Mouse (Mus musculus) midbrain, postnatal 0 days (tissue): ENCODE measurements around the gene Gm10309. TPM values are rescaled to one million over a fixed set of nuclear protein-coding genes. Genes with fewer than 3 reads are reported as not detected.

Experiments used
- ATAC-seq: fragments of 200-750 bp; cut with Nextera tagmentation; 2 replicates; pipeline ENCODE4 v1.8.0; 2017; ENCODE audit warnings: moderate number of reproducible peaks, mild to moderate bottlenecking, moderate TSS enrichment, moderate library complexity; ENCODE audit not compliant: low FRiP score
- DNase-seq: peaks from one replicate; pipeline ENCODE4 v3.0.0-alpha.2; 2015; ENCODE audit warnings: low spot score
- H3K27ac ChIP-seq: fragments of 300-500 bp; sonication (generic); 2 replicates; pipeline ENCODE4 v1.5.1; 2014; ENCODE audit warnings: low read depth, mild to moderate bottlenecking, low read length, mixed read lengths
- H3K27me3 ChIP-seq: fragments of 300-500 bp; sonication (generic); 2 replicates; pipeline ENCODE4 v1.6.1; 2014; ENCODE audit warnings: low read length, control low read depth, mixed read lengths; ENCODE audit not compliant: insufficient read depth
- H3K36me3 ChIP-seq: fragments of 300-500 bp; sonication (generic); 2 replicates; pipeline ENCODE4 v1.6.1; 2014; ENCODE audit warnings: low read length, control low read depth, mixed read lengths; ENCODE audit not compliant: insufficient read depth
- H3K4me1 ChIP-seq: fragments of 300-500 bp; sonication (generic); 2 replicates; pipeline ENCODE4 v1.6.1; 2014; ENCODE audit warnings: mild to moderate bottlenecking, control low read depth, antibody characterized with exemption, low read length, mixed read lengths; ENCODE audit not compliant: insufficient read depth
- H3K4me2 ChIP-seq: fragments of 300-500 bp; sonication (generic); 2 replicates; pipeline ENCODE4 v1.6.1; 2014; ENCODE audit warnings: low read depth, mild to moderate bottlenecking, low read length, mixed read lengths; ENCODE audit not compliant: poor library complexity, severe bottlenecking
- H3K4me3 ChIP-seq: fragments of 300-500 bp; sonication (generic); 2 replicates; pipeline ENCODE4 v1.5.1; 2014; ENCODE audit warnings: low read depth, mild to moderate bottlenecking, low read length, moderate library complexity
- H3K9ac ChIP-seq: fragments of 300-500 bp; sonication (generic); replicated peaks from 2 replicates; pipeline ENCODE4 v1.6.1; 2014; ENCODE audit warnings: mild to moderate bottlenecking, low read length, moderate library complexity, mixed read lengths; ENCODE audit not compliant: poor library complexity, severe bottlenecking
- H3K9me3 ChIP-seq: fragments of 300-500 bp; sonication (generic); 2 replicates; pipeline ENCODE4 v1.6.1; 2016; ENCODE audit warnings: low read length, control low read depth
- CTCF ChIP-seq: IDR thresholded peaks from 2 replicates; pipeline ENCODE4 v1.5.1; 2016; ENCODE audit warnings: antibody characterized with exemption, mild to moderate bottlenecking
- WGBS: fragments of 180-500 bp; shearing (Covaris S2); extraction: QIAGEN DNeasy Blood & Tissue Kit; methylation state at CpG from one replicate; pipeline ENCODE4 v1.1.7; 2014; 5-methylcytosine and 5-hydroxymethylcytosine counted together
- polyA plus RNA-seq: library from polyadenylated mRNA; unstranded; fragments of >200 nt; fragmentation: Nextera tagmentation; extraction: Ambion mirVana; gene quantifications from 2 replicates; pipeline ENCODE4 v1.2.1, GENCODE M21; 2015
- total RNA-seq: library from RNA; depleted of rRNA; stranded (reverse); fragments of >200 nt; gene quantifications from 2 replicates; pipeline ENCODE4 v1.2.3, GENCODE M21; 2014

Gm10309 gene
- total and polyA plus RNA-seq, 2 experiments from 2014 or later = 0.32 TPM; not detected in 1

DNA sequence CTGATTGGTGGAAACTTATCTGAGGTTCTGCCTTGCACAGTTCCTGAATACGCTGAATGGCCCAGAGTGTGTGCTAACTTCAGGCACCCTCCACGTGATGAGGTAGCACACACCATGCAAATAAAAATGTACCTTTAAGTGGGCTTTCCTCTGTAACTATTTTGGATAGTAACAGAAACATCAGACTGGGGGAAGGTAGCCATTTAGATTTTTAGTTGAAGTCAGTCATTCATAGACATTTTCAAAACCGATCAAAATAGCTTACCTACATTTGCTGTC lies 3.1 kb upstream of the Gm10309 start:
- no peaks in the 10 kb centered on the region for H3K36me3 ChIP-seq
- no peak overlapping the region for H3K4me3 ChIP-seq
- no peak overlapping the region for H3K27ac ChIP-seq
- no peaks in the 10 kb centered on the region for H3K27me3 ChIP-seq
- WGBS = 90% methylated on average over 3 of the region's 3 CpGs
- H3K9me3 ChIP-seq = no peaks in the 10 kb centered on the region
- no peaks in the 10 kb centered on the region for H3K4me1 ChIP-seq
- H3K9ac ChIP-seq = no peak overlapping the region
- no peak overlapping the region for H3K4me2 ChIP-seq
- TF ChIP-seq CTCF = no peak
- ATAC-seq (no peak), DNase-seq (no peak)

DNA sequence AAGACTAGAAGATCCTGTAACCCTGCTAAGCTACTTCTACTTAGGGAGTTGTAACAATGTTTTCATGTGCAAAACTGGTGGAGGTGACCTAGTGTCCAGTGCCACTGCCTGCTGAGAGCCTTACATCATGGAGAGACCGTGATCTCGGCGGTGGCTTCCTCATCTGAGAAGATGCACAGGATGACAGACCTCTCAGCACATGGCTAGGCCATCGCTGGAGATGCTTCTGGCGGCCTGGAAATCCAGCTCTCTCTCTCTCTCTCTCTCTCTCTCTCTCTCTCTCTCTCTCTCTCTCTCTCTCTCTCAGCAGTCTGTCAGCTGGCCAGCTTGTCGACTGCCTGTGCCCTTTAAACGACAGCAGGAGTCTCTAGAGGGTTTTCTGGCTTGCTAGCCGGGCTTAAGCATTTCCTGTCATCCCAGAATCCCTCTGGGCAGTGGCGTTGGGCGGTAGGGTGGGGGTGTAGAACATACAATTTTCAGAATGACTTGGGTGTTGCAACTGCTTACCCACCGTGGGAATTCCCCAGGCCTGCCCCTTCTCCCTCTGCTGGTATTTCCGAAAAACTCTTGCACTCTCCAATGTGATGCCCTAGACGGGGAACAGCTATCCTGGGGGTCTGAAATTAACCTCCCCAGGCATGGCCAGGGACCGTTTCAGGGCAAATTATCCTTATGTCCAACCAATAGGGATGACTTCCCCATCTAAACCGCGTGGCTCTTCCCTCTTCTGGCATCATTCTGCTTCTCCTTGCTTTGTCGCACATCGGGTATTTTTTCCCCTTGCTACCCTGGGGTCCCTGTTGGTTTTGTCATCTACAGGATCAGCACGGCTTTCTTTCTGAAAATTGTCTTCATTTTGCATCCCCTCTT lies 2.5 kb upstream of the Gm10309 start:
- no peak for TF ChIP-seq CTCF
- peak; percentile 42 for DNase-seq
- H3K9ac ChIP-seq = no peak overlapping the region
- no peaks in the 10 kb centered on the region for H3K9me3 ChIP-seq
- no peaks in the 10 kb centered on the region for H3K36me3 ChIP-seq
- WGBS = 67% methylated on average over 19 of the region's 19 CpGs
- H3K27ac ChIP-seq = 0 out of 2 replicates have a peak overlapping the region, but pooled peaks have one; percentile 6
- no peak for ATAC-seq
- no peak overlapping the region for H3K4me3 ChIP-seq
- no peak overlapping the region for H3K4me2 ChIP-seq
- H3K4me1 ChIP-seq = no peaks in the 10 kb centered on the region
- no peaks in the 10 kb centered on the region for H3K27me3 ChIP-seq

DNA sequence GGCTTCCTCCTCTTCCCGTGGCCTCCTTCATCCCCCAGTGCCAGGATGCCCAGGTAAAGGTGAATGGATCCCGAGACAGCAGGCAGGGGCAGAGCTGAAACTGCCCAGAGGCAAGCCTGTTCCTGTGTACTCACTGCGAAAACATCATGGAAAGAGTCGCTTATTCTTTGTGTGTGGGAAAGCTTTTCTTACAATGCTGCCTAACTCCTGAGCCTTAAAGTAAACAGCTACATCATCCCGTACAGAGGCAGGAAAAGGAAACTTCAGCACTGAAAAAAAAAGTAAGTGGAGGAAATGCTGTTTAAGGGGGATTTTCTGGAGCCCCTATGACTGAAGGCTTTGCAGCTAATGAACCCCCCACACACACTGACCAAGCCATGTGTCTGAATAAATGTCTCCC lies 1.8 kb upstream of the Gm10309 start:
- H3K4me2 ChIP-seq = no peak overlapping the region
- no peak overlapping the region for H3K27ac ChIP-seq
- no peak for TF ChIP-seq CTCF
- WGBS = 82% methylated on average over 5 of the region's 5 CpGs
- H3K27me3 ChIP-seq = no peaks in the 10 kb centered on the region
- H3K4me3 ChIP-seq = no peak overlapping the region
- no peaks in the 10 kb centered on the region for H3K4me1 ChIP-seq
- no peak overlapping the region for H3K9ac ChIP-seq
- DNase-seq = no peak
- H3K9me3 ChIP-seq = no peaks in the 10 kb centered on the region
- no peaks in the 10 kb centered on the region for H3K36me3 ChIP-seq
- no peak for ATAC-seq

DNA sequence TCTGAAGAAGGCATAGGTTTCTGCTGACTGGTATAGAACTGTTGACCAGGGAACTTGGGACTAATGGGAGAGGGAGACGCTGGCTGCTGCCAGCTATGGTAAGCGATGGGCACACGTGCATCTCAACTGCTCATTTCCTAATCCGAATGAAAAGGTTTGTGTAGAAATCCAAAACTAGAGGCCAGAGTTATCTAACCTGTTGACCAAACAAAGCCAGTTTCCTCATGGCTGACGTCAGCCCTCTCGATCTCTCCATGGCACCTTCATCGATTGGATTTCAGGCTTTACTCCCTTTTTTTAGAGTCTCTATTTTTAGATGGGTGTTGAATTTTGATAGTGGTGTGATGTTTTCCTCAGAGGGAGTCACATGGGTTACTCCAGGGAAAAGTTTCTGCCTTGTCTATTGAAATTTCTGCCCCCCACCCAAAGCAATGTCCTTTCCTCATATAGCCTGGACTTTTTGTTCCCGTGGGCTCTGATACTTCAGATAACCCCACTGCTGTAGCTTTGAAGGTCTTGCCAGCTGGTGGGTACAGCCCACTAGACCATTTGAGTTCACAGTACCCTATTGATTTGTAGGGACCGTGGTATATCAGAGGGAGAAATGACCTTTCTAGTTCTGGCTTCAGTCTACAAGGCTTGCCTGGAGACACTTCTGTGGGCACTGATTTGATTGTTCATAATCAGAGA lies 1.7 kb downstream of the Gm10309 start:
- WGBS = 96% methylated on average over 9 of the region's 9 CpGs
- Histone ChIP-seq H3K27ac (no peak overlapping the region), H3K4me3 (no peak overlapping the region), H3K9ac (no peak overlapping the region), H3K27me3 (no peaks in the 10 kb centered on the region), H3K4me2 (no peak overlapping the region), H3K36me3 (no peaks in the 10 kb centered on the region), H3K9me3 (no peaks in the 10 kb centered on the region), H3K4me1 (no peaks in the 10 kb centered on the region)
- TF ChIP-seq CTCF = no peak
- ATAC-seq = no peak
- DNase-seq = no peak

DNA sequence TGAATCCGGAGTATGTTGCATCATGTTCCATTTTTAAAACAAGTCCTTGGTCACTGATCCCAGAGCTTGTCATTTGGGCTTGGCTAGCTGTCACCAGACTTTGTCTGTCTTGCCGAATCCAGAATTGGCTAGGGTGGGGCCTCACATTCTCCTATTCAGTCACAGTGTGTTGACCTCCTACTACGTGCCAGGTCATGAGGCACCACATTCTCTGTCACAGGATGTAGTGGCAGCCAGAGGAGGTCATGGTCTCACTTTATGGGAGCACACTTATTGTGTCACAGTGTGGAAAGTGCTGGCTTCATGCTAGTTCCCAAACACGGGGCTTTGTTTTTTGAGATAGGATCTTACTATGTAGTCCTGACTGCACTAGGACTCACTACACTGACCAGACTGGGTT lies 3.6 kb downstream of the Gm10309 start:
- H3K27me3 ChIP-seq = no peaks in the 10 kb centered on the region
- no peak overlapping the region for H3K4me3 ChIP-seq
- ATAC-seq (no peak), DNase-seq (no peak)
- 90% methylated on average over 4 of the region's 4 CpGs for WGBS
- TF ChIP-seq CTCF = no peak
- no peaks in the 10 kb centered on the region for H3K9me3 ChIP-seq
- H3K9ac ChIP-seq = no peak overlapping the region
- H3K4me2 ChIP-seq = no peak overlapping the region
- no peak overlapping the region for H3K27ac ChIP-seq
- no peaks in the 10 kb centered on the region for H3K4me1 ChIP-seq
- no peaks in the 10 kb centered on the region for H3K36me3 ChIP-seq

DNA sequence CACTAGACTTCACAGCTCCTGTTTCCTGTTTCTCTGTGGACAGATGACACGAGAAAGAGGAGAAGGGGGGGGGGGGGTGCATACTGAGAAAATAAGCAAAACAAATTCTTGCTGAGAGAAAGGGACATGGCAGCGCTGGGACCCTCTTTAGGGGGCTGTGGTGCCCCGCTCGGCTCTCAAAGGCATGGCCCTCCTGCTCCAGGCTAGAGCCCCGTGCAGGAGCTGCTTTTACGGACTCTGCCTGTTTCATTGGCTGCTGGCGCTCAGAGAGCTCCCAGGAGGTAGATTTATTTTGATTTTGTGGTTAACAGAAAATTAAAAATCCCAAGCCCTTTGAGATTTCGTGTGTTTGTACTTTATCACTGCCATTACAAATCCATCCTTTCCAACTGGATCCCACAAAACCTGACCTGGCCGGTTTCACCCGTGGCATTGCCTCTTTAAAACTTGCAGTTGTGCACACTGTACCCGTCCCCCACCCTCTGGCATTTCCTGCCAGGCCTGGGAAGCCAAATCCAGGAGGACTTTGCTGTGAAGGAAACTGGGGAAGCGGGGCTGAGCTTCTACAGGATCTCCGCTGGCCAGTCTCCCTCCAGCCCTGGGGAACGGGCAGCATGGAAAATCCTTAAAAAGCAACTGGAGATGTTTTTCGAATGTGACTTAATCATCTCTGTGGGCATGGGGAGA lies 5.5 kb downstream of the Gm10309 start:
- Histone ChIP-seq H3K9me3 (no peaks in the 10 kb centered on the region), H3K4me1 (no peaks in the 10 kb centered on the region), H3K9ac (no peak overlapping the region), H3K27ac (no peak overlapping the region), H3K4me3 (no peak overlapping the region), H3K36me3 (no peaks in the 10 kb centered on the region), H3K27me3 (no peaks in the 10 kb centered on the region), H3K4me2 (no peak overlapping the region)
- no peak for TF ChIP-seq CTCF
- DNase-seq = no peak
- no peak for ATAC-seq
- WGBS = 70% methylated on average over 15 of the region's 15 CpGs
